Mouse (Mus musculus): ENCODE measurements at regions not wholly inside any gene's neighbourhood (a gene's known extent, or its start where the extent isn't known, plus 50 kb on each side); places are given as distances from the start of the nearest gene placed in this dataset.

- DNase-seq (ENCODE audit: low spot score in 2 of 2), result no peak
Measured at GRCm38 (mm10) chr4:45746451-45746850, 52.4 kb upstream of the Aldh1b1 start.

- no peak for DNase-seq (ENCODE audit: low spot score in 2 of 2)
Measured at GRCm38 (mm10) chr4:45745746-45746145, 53.1 kb upstream of the Aldh1b1 start.

DNA sequence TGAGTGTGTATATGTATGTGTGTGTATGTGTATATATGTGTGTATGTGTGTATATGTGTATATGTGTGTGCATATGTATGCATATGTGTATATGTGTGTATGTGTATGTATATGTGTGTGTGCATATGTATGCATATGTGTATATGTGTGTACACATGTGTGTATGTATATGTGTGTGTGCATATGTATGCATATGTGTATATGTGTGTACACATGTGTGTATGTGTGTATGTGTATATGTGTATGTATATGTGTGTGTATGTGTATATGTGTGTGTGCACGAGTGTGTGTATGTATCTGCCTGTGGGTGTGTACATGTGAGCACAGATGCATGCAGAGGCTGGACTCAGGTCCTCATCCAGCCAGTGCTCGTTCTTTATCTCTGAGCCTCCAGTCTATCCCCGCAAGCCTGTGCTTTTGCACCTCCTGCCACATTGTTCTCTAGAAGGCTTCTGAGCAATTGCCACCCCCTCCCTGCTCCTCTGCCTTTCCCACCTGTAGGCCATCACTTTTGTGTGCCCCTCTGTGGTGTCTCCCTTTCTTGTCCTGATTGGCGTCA is 53.9 kb upstream of the Aldh1b1 start:
- no peak for DNase-seq (ENCODE audit: low spot score in 2 of 2)

DNA sequence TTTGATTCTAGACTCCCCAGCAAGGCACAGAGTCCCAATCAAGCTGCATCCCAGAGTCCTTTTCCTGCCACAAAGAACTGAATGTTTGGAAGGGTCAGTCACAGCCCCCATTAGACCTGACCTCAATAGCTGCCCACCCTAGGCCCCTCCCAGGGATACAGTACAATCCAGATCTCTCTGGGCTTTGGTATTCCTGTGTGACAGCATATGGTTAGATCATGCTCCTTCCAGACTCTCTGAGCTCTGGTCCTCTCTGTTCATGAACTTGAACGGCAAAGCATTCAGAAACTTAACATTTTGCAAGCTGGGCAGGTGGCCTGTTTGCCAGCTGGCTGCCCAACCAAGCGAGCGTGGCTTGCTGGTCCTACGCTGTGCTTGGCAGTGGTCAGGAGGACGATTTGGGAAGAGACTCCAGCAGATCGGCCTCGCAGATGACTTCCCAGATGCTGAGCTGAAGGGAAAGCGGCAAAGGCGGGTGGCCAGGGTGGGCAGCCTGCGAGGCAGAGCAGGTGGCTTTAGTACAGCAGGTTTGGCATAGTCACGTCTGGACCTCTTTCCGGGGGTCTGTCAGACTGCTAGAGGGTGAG is 58.0 kb upstream of the Aldh1b1 start:
- DNase-seq (ENCODE audit: low spot score in 2 of 2), result no peak

- no peak for DNase-seq (ENCODE audit: low spot score in 2 of 2)
Measured at GRCm38 (mm10) chr4:45740319-45740718, 58.5 kb upstream of the Aldh1b1 start.

DNA sequence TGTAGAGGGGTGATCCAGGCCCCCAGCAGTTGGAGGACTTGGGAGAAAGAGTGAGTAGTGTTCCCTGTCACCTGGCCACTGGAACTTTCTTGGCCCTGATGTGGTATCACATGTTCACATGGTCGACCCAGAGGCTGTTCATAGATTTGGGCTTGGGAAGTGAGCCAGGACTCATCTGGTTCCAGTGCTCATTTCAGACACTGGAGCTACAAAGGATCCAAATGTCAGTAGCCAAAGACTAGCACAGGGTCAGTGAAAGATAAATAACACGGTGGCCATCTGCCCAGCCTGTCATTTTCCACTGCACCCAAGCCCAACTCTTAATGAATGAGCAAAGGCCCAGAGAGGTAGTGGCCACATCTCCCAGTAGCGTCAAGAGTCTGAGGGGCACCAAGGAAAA is 59.1 kb upstream of the Aldh1b1 start:
- DNase-seq (ENCODE audit: low spot score in 2 of 2), result no peak

GRCm38 (mm10) chr4:45739168-45739567 is 59.7 kb upstream of the Aldh1b1 start:
- DNase-seq (ENCODE audit: low spot score in 2 of 2), result no peak

DNA sequence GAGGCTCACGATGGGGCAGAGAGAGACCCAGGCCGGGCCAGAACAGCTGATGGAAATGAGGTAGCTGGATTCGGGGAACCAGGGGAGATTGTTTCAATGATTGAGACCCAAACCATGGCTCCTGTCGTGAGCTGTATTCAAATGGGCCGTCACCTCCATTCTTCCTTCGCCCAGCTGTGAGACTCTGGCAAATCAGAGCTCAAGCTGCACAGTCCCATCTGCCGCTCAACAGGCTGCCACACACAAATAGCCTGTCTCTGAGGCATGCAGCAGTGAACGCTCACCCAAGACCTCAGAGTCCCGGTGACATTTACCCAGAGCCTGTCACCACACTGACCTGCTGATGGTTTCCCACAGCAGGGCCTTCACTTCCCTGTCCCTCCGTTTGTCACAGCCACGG is 60.1 kb upstream of the Aldh1b1 start:
- no peak for DNase-seq (ENCODE audit: low spot score in 2 of 2)

GRCm38 (mm10) chr4:45736215-45736815 is 62.5 kb upstream of the Aldh1b1 start:
- no peak for DNase-seq (ENCODE audit: low spot score in 2 of 2)

DNA sequence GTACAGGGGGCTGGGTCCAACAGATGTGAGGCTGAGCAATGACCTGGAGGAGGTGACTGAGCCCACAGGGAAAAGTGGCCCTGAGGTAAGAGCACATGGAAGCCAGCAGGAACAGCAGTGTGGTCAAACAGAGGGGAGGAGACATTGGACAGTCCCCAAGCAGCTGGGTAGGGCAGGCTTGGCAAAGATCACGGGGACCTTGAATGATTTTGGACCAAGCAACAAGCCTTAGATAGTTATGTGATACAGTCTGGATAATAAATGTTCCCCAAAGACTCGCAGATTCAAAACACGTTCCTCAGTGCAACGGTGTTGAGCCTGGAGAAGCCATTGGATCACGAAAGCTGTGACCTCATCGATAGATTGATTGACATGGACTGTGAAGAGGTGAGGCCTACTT is 64.8 kb upstream of the Aldh1b1 start:
- no peak for DNase-seq (ENCODE audit: low spot score in 2 of 2)

GRCm38 (mm10) chr4:45730862-45731831 is 67.7 kb upstream of the Aldh1b1 start:
- no peak for DNase-seq (ENCODE audit: low spot score in 2 of 2)

DNA sequence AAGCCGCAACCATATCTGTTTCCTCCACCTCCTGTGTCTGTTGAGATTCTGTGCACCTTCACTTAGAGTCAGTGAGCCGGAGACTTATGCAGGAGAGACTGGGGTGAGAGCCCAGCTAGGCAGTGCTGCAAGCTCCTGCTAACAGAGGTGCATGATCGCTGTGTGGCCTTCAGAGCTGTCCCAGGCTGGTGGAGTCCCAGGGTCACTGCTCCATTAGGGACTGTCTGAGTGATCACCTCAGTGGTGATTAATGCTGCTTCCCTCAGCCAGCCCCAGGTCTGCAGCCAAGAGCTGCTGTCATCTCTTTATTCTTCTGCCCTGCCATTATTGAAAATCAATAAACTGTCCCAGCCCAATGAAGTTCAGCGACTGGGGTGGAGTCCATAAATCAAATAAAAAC is 69.0 kb upstream of the Aldh1b1 start:
- DNase-seq (ENCODE audit: low spot score in 2 of 2), result no peak

DNA sequence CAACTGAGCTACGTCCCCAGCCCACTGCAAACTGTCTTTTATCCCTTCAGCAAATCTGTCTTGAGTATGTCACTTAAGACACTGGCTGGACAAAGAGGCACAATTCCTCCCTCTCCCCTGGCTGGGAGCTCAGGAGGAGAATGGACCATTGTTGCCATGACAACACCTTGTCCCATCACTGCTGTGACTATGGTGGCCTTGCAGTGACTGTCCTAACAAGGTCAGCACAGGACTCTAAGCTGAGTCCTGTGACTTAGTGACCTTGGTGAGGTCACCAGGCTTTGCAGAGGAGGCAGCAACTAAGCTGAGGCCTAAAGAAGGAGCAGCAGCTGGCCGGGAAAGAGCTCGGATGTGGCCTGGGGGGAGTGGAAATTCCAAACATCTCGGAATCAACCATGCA is 70.0 kb upstream of the Aldh1b1 start:
- DNase-seq (ENCODE audit: low spot score in 2 of 2), result no peak

DNA sequence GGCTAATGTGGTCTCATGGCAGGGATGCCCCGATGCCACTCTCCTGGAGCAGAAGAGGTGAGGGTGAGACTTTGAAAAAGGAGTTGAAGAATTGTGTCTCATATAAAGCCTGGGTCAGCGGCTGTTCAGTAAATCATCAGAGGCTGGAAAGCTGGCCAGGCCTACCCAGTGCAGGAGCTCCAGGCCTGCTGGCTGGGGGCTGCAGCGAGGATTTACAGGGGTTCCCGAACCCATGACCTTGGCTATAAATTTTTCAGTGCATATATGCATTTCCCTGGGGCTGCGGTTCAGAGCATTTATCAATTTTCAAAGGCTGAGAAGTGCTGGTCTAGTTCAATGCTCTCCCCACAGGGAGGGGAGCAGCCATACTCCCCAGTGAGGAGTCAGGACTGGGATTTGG is 70.9 kb upstream of the Aldh1b1 start:
- no peak for DNase-seq (ENCODE audit: low spot score in 2 of 2)

- no peak for DNase-seq (ENCODE audit: low spot score in 2 of 2)
Measured at GRCm38 (mm10) chr4:45727474-45727873, 71.3 kb upstream of the Aldh1b1 start.

DNA sequence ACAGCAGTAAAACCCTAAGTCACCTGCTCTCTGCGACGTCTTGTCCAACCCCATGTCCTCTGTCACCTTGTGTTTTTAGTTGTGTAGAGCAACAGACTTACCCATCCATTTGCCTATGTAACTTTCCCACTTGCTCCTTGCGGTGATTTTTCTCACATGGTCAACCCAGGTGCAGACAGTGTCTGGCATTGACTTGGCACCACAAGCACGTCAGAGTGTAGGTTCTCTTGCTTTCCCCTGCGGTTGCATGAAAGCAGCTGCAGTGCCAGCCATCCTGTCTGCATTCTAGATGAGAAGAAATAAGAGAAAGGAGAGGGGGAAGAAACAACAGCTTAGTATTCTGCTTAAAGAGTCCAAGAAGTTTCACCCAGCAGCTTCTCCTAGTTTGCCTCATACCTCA is 72.0 kb upstream of the Aldh1b1 start:
- DNase-seq (ENCODE audit: low spot score in 2 of 2), result no peak

DNA sequence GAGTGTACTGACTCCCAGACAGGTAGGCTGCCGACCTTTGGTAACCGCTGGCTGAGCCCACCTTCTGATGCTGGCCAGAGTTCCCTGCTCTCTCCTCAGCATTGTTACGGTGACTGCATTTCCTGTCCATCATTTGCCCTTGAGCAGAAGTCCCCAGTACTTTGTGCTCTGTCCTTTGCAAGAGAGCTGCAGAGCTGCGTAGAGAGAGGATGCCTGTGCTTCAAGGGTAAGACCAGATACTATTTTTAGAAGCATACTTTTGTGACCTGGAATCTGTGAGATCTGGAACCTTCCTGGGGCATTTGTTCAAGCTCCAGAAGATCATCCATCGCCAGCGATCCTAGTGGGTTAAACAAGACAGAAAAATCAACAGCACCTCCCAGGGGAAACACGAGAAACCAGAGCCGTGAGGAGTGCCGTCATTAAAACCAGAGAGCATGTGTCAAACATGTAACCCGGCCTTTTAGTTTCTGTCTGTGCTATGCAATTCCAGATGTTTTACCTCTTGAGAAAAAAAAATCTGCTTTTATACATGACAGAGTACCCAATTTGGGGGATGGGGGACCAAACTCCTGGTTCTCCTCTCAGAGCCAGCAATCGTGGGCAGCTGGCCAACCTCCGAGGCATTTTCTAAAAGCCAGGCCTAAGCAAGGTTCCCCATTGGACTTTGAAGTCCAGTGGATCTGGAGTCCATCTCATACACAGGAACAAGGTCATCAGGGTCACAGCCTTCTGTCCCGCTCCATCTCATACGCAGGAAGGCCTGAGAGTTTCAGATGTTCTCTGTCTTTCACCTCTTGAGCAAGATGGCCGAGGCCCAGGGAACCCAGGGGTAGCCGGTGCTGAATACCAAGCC is 73.5 kb upstream of the Aldh1b1 start:
- DNase-seq (ENCODE audit: low spot score in 2 of 2), result no peak

GRCm38 (mm10) chr4:45720352-45720751 is 78.5 kb upstream of the Aldh1b1 start:
- DNase-seq (ENCODE audit: low spot score in 2 of 2), result no peak

DNA sequence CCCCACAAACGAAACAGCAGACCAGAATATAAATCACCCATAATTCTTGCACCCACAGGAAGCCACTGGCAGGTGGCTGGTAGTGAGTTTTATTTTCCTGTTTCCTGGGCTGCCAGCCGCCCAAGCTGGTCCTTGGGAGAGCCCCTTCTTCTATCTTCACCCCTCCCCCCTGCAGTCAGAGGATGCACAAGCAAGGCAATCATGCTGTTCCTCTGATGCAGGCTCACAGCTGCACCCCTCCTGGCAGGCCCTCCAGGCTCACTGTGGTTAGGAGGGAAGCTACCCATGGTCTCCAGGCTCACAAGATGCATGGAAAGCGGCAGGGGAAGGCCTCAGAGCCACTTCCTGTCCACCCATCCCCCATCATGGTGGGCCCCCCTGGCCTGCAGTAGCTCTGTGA is 79.3 kb upstream of the Aldh1b1 start:
- DNase-seq (ENCODE audit: low spot score in 2 of 2), result no peak

DNA sequence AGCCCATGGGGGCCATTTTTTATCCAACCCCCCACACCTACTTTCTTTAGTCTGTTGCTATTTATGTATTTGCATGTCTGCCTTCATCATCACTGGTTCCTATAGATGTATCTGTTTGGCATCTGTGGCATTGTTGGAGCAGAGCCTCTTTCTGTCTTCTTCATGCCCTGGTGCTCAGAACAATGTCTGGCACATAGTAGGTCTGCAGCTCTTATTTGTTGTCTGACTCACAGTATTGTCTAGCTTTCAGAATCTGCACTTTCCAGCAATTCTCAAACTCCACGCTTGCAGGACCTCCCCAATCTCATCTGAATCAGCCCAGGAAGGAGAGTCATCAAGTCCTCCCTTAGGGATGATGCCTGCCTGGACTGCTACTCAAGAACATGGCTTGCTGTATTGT is 82.9 kb upstream of the Aldh1b1 start:
- no peak for DNase-seq (ENCODE audit: low spot score in 2 of 2)

GRCm38 (mm10) chr4:45713837-45714508 is 84.8 kb upstream of the Aldh1b1 start:
- no peak for DNase-seq (ENCODE audit: low spot score in 2 of 2)
